Mouse (Mus musculus) forebrain, postnatal 0 days (tissue): Measurements from ENCODE around the gene Fosl1. TPM values are rescaled to one million over a fixed set of nuclear protein-coding genes. Genes with fewer than 3 reads are reported as not detected.

Source experiments
- ATAC-seq: fragments of 200-750 bp; cut with Nextera tagmentation; 2 replicates; pipeline ENCODE4 v1.8.0; 2017; ENCODE audit warnings: mild to moderate bottlenecking, moderate library complexity
- DNase-seq: peaks from one replicate; pipeline ENCODE4 v3.0.0-alpha.2; 2015
- H3K27ac ChIP-seq: fragments of 300-500 bp; sonication (generic); 2 replicates; pipeline ENCODE4 v1.5.1; 2014; ENCODE audit warnings: low read depth, mild to moderate bottlenecking, antibody characterized with exemption, low read length, moderate library complexity, mixed read lengths
- H3K27me3 ChIP-seq: fragments of 300-500 bp; sonication (generic); 2 replicates; pipeline ENCODE4 v1.6.1; 2014; ENCODE audit warnings: mild to moderate bottlenecking, low read length, mixed read lengths; ENCODE audit not compliant: insufficient read depth
- H3K36me3 ChIP-seq: fragments of 300-500 bp; sonication (generic); 2 replicates; pipeline ENCODE4 v1.6.1; 2014; ENCODE audit warnings: mild to moderate bottlenecking, moderate library complexity; ENCODE audit not compliant: insufficient read depth
- H3K4me1 ChIP-seq: fragments of 300-500 bp; sonication (generic); 2 replicates; pipeline ENCODE4 v1.6.1; 2014; ENCODE audit warnings: antibody characterized with exemption; ENCODE audit not compliant: insufficient read depth
- H3K4me2 ChIP-seq: fragments of 300-500 bp; sonication (generic); 2 replicates; pipeline ENCODE4 v1.6.1; 2014; ENCODE audit warnings: low read depth, mild to moderate bottlenecking, moderate library complexity
- H3K4me3 ChIP-seq: fragments of 300-500 bp; sonication (generic); 2 replicates; pipeline ENCODE4 v1.5.1; 2014; ENCODE audit warnings: low read depth, low read length, mixed read lengths
- H3K9ac ChIP-seq: fragments of 300-500 bp; sonication (generic); 2 replicates; pipeline ENCODE4 v1.6.1; 2014; ENCODE audit warnings: mild to moderate bottlenecking
- H3K9me3 ChIP-seq: fragments of 300-500 bp; sonication (generic); 2 replicates; pipeline ENCODE4 v1.6.1; 2016; ENCODE audit warnings: low read length
- CTCF ChIP-seq: sonication (generic); IDR thresholded peaks from 2 replicates; pipeline ENCODE4 v1.5.1; 2016; ENCODE audit warnings: antibody characterized with exemption, control low read depth, low read depth
- whole genome bisulfite sequencing: fragments of 180-500 bp; shearing (Covaris S2); extraction: QIAGEN DNeasy Blood & Tissue Kit; methylation state at CpG from one replicate; pipeline ENCODE4 v1.1.7; 2014; 5-methylcytosine and 5-hydroxymethylcytosine counted together
- polyA plus RNA-seq: library from polyadenylated mRNA; unstranded; fragments of >200 nt; fragmentation: Nextera tagmentation; extraction: Ambion mirVana; gene quantifications from 2 replicates; pipeline ENCODE4 v1.2.1, GENCODE M21; 2015
- total RNA-seq: library from RNA; depleted of rRNA; stranded (reverse); fragments of >200 nt; gene quantifications from 2 replicates; pipeline ENCODE4 v1.2.3, GENCODE M21; 2014

The Fosl1 gene
- total and polyA plus RNA-seq, 2 experiments from 2014 or later: 0.19 TPM; not detected in 1

- Histone ChIP-seq H3K4me3 (peak within 1 kb of the TSS; percentile 56), H3K36me3 (0 out of 2 replicates have a peak, but pooled peaks cover 2% of the 10 kb centered on the region), H3K27me3 (no peaks in the 10 kb centered on the region), H3K4me1 (peaks cover 6% of the 10 kb centered on the region; the same call in 1 of the 2 replicates), H3K27ac (peak within 1 kb of the TSS; percentile 59), H3K9me3 (no peaks in the 10 kb centered on the region), H3K4me2 (peak within 1 kb of the TSS; percentile 97), H3K9ac (peak within 1 kb of the TSS; percentile 76)
- peak; percentile 75 for DNase-seq
- peak; percentile 5; the same call in 1 of the 2 replicates for TF ChIP-seq CTCF
- WGBS: 1% methylated on average over 22 of the region's 22 CpGs
- peak; percentile 64 for ATAC-seq
Observed at GRCm38 (mm10) chr19:5473720-5474119, 26.4 kb downstream of the Fosl1 start, which contains the start of gene Efemp2. Gene Efemp2 (plus strand): TSS chr19:5473954.

GRCm38 (mm10) chr19:5474281-5475068, 27.1 kb downstream of the Fosl1 start:
- peak overlapping the region; percentile 59 for H3K27ac ChIP-seq
- DNase-seq: peak; percentile 54

DNA sequence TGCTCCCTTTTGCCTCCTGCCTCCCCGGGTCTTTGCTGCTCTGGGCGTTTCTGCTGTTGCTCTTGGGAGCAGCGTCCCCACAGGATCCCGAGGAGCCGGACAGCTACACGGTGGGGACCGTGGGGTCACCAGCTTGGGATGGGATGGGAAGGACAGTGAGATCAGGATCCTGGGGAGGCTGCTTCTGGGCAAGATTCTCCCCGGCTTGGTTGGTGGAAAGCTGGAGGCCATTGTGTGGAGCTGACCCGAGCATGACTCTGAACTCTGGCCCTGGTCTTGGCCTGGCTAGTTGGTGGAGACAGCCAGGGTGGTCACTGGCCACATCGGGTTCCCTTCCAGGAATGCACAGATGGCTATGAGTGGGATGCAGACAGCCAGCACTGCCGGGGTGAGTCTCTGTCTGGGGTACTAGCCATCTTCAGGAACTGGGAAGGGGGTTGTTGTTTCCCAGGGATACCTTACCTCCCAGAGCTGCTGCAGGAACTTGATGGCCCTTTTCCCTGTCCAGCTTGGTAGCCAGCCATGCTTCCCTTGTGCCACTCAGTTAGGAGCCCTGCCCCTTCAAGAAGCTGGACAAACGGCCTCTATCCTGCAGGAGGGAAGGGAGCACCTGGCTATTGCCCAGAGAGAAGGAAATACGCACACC, 27.8 kb downstream of the Fosl1 start:
- Histone ChIP-seq H3K27ac (peak overlapping the region; percentile 59), H3K9ac (peak overlapping the region; percentile 76), H3K4me3 (peak overlapping the region; percentile 56), H3K4me1 (peaks cover 6% of the 10 kb centered on the region; the same call in 1 of the 2 replicates), H3K9me3 (no peaks in the 10 kb centered on the region), H3K36me3 (peaks cover 14% of the 10 kb centered on the region; the same call in 1 of the 2 replicates), H3K4me2 (peak overlapping the region; percentile 97), H3K27me3 (no peaks in the 10 kb centered on the region)
- ATAC-seq (peak; percentile 21), DNase-seq (no peak)
- no peak for TF ChIP-seq CTCF
- WGBS: 19% methylated on average over 13 of the region's 13 CpGs

More at GRCm38 (mm10) chr19:5474281-5475068, 27.1 kb downstream of the Fosl1 start:
- WGBS: 4% methylated on average over 56 of the region's 68 CpGs
- H3K36me3 ChIP-seq: peaks cover 8% of the 10 kb centered on the region; the same call in 1 of the 2 replicates
- peak overlapping the region; percentile 76 for H3K9ac ChIP-seq
- no peak for TF ChIP-seq CTCF
- peaks cover 6% of the 10 kb centered on the region; the same call in 1 of the 2 replicates for H3K4me1 ChIP-seq
- ATAC-seq: peak; percentile 75
- H3K4me2 ChIP-seq: peak overlapping the region; percentile 97
- peak overlapping the region; percentile 56 for H3K4me3 ChIP-seq
- H3K27me3 ChIP-seq: no peaks in the 10 kb centered on the region
- H3K9me3 ChIP-seq: no peaks in the 10 kb centered on the region

- Histone ChIP-seq H3K9me3 (no peaks in the 10 kb centered on the region), H3K4me1 (peaks cover 6% of the 10 kb centered on the region; the same call in 1 of the 2 replicates), H3K9ac (no peak overlapping the region), H3K36me3 (peaks cover 29% of the 10 kb centered on the region), H3K27me3 (no peaks in the 10 kb centered on the region), H3K4me2 (no peak overlapping the region), H3K27ac (no peak overlapping the region), H3K4me3 (no peak overlapping the region)
- DNase-seq: no peak
- no peak for ATAC-seq
- WGBS: 84% methylated on average over 10 of the region's 10 CpGs
- TF ChIP-seq CTCF: no peak
Observed at GRCm38 (mm10) chr19:5477004-5477667, 29.8 kb downstream of the Fosl1 start.

- H3K4me1 ChIP-seq: peaks cover 6% of the 10 kb centered on the region; the same call in 1 of the 2 replicates
- DNase-seq: no peak
- H3K27ac ChIP-seq: no peak overlapping the region
- peaks cover 36% of the 10 kb centered on the region for H3K36me3 ChIP-seq
- no peak for TF ChIP-seq CTCF
- 86% methylated on average over 18 of the region's 18 CpGs for WGBS
- no peak overlapping the region for H3K4me2 ChIP-seq
- H3K9me3 ChIP-seq: no peaks in the 10 kb centered on the region
- no peak overlapping the region for H3K4me3 ChIP-seq
- ATAC-seq: no peak
- no peak overlapping the region for H3K9ac ChIP-seq
- no peaks in the 10 kb centered on the region for H3K27me3 ChIP-seq
Observed at GRCm38 (mm10) chr19:5477668-5478300, 30.4 kb downstream of the Fosl1 start.

GRCm38 (mm10) chr19:5480016-5480415, 32.7 kb downstream of the Fosl1 start:
- no peak for TF ChIP-seq CTCF
- no peak overlapping the region for H3K4me2 ChIP-seq
- H3K9ac ChIP-seq: no peak overlapping the region
- H3K4me1 ChIP-seq: peaks cover 6% of the 10 kb centered on the region; the same call in 1 of the 2 replicates
- H3K36me3 ChIP-seq: peaks cover 56% of the 10 kb centered on the region
- WGBS: 92% methylated on average over 10 of the region's 10 CpGs
- ATAC-seq (no peak), DNase-seq (no peak)
- H3K27me3 ChIP-seq: no peaks in the 10 kb centered on the region
- H3K4me3 ChIP-seq: no peak overlapping the region
- no peaks in the 10 kb centered on the region for H3K9me3 ChIP-seq
- H3K27ac ChIP-seq: no peak overlapping the region
